Mouse (Mus musculus): ENCODE results near the gene Snrpc. TPM values are rescaled to one million over a fixed set of nuclear protein-coding genes. Genes with fewer than 3 reads are reported as not detected.

The Snrpc gene
- polyA plus RNA-seq, 1 experiment: 113 TPM

- Histone ChIP-seq H3K4me3 (ENCODE audit: insufficient read depth, low read length) (peak overlapping the region; percentile 68), H3K27ac (ENCODE audit: insufficient read depth, low read depth, low read length) (peak overlapping the region; percentile 99), H3K4me1 (ENCODE audit: control insufficient read depth, insufficient read depth, low read length) (peaks cover 15% of the 10 kb centered on the region)
- TF ChIP-seq CTCF (IDR thresholded peaks at IDR 0.05; ENCODE audit: low read depth, low read length): no peak
- no peak for TF ChIP-seq POLR2A (IDR thresholded peaks at IDR 0.05; ENCODE audit: borderline replicate concordance, low read depth, low read length)
Measured at GRCm38 (mm10) chr17:27825984-27826905, 11.7 kb upstream of the Snrpc start.

DNA sequence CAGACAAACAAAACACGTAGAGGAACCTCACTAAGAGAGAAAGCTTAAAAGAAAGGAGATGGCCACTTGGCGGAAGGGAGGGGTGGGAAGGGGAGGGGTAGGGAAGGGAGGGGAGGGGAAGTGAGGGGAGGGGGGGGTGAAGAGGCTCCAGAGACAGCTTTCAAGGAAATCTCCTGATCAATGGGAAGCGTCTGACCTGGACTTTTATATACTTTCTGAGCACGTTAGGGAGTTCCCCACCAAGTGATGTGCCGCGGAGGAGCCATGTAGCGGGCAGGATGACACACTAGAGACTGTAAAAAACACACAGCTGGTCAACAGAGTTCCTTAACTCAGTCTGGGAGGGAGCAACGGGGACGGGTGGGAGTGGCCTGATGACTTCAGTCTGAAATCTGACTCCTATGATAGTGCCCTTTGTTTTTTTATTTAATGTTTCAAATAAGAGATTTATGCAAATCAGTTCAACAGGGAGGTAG is 11.0 kb upstream of the Snrpc start:
- H3K4me1 ChIP-seq (ENCODE audit: control insufficient read depth, insufficient read depth, low read length): peaks cover 12% of the 10 kb centered on the region
- H3K4me3 ChIP-seq (ENCODE audit: insufficient read depth, low read length): peak overlapping the region; percentile 57
- peak overlapping the region; percentile 91 for H3K27ac ChIP-seq (ENCODE audit: insufficient read depth, low read depth, low read length)
- no peak for TF ChIP-seq CTCF (IDR thresholded peaks at IDR 0.05; ENCODE audit: low read depth, low read length)
- TF ChIP-seq POLR2A (IDR thresholded peaks at IDR 0.05; ENCODE audit: borderline replicate concordance, low read depth, low read length): no peak

DNA sequence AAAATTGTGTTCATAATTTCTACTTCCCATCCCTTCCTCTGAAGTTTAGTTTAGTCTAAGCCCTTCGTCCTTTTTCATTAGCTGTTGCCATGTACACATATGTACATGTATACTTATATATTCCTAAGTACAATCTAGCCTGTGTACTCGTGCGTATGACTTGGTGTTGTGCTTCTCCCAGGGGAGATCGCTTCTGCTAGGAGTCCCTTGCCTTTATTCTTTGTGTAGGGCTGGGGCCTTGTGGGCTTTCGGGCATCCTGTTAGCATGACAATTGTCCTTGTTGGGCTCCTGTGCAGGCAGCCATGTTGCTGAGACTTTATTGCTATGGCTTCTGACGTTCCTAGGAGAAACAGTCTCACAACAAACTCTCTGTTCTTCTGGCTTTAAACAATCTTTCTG is 10.4 kb upstream of the Snrpc start:
- H3K4me3 ChIP-seq (ENCODE audit: insufficient read depth, low read length): no peak overlapping the region
- peaks cover 12% of the 10 kb centered on the region for H3K4me1 ChIP-seq (ENCODE audit: control insufficient read depth, insufficient read depth, low read length)
- no peak for TF ChIP-seq CTCF (IDR thresholded peaks at IDR 0.05; ENCODE audit: low read depth, low read length)
- TF ChIP-seq POLR2A (IDR thresholded peaks at IDR 0.05; ENCODE audit: borderline replicate concordance, low read depth, low read length): no peak
- H3K27ac ChIP-seq (ENCODE audit: insufficient read depth, low read depth, low read length): no peak overlapping the region

DNA sequence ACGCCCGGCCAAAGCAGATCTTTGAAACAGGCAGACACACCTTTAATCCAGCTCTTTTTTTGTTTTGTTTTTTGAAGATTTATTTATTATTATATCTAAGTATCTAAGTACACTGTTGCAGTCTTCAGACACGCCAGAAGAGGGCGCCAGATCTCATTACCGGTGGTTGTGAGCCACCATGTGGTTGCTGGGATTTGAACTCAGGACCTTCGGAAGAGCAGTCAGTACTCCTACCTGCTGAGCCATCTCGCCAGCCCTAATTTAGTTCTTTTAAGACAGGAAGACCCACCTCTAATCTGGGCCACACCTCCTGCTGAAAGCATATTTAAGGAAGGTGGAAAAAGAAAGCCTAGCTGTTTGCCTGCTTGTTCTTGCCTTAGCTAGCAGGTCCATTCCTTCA is 7.5 kb upstream of the Snrpc start:
- Histone ChIP-seq H3K4me1 (ENCODE audit: control insufficient read depth, insufficient read depth, low read length) (peaks cover 6% of the 10 kb centered on the region), H3K4me3 (ENCODE audit: insufficient read depth, low read length) (no peak overlapping the region), H3K27ac (ENCODE audit: insufficient read depth, low read depth, low read length) (no peak overlapping the region)
- TF ChIP-seq POLR2A (IDR thresholded peaks at IDR 0.05; ENCODE audit: borderline replicate concordance, low read depth, low read length) (no peak), CTCF (IDR thresholded peaks at IDR 0.05; ENCODE audit: low read depth, low read length) (peak; percentile 60)

GRCm38 (mm10) chr17:27839469-27840252 is 1.7 kb downstream of the Snrpc start:
- peak overlapping the region; percentile 50 for H3K27ac ChIP-seq (ENCODE audit: insufficient read depth, low read depth, low read length)
- H3K4me3 ChIP-seq (ENCODE audit: insufficient read depth, low read length): peak overlapping the region; percentile 87
- TF ChIP-seq CTCF (IDR thresholded peaks at IDR 0.05; ENCODE audit: low read depth, low read length): no peak
- peaks cover 8% of the 10 kb centered on the region for H3K4me1 ChIP-seq (ENCODE audit: control insufficient read depth, insufficient read depth, low read length)

- Histone ChIP-seq H3K27ac (ENCODE audit: insufficient read depth, low read depth, low read length) (no peak overlapping the region), H3K4me3 (ENCODE audit: insufficient read depth, low read length) (no peak overlapping the region), H3K4me1 (ENCODE audit: control insufficient read depth, insufficient read depth, low read length) (peaks cover 27% of the 10 kb centered on the region)
- TF ChIP-seq POLR2A (IDR thresholded peaks at IDR 0.05; ENCODE audit: borderline replicate concordance, low read depth, low read length) (no peak), CTCF (IDR thresholded peaks at IDR 0.05; ENCODE audit: low read depth, low read length) (no peak)
Measured at GRCm38 (mm10) chr17:27848351-27848750, 10.4 kb downstream of the Snrpc start.

- Histone ChIP-seq H3K4me1 (ENCODE audit: control insufficient read depth, insufficient read depth, low read length) (peaks cover 29% of the 10 kb centered on the region), H3K4me3 (ENCODE audit: insufficient read depth, low read length) (peak overlapping the region; percentile 32), H3K27ac (ENCODE audit: insufficient read depth, low read depth, low read length) (peak overlapping the region; percentile 95)
- TF ChIP-seq CTCF (IDR thresholded peaks at IDR 0.05; ENCODE audit: low read depth, low read length): no peak
- no peak for TF ChIP-seq POLR2A (IDR thresholded peaks at IDR 0.05; ENCODE audit: borderline replicate concordance, low read depth, low read length)
Measured at GRCm38 (mm10) chr17:27851076-27851475, 13.1 kb downstream of the Snrpc start.

- TF ChIP-seq CTCF (IDR thresholded peaks at IDR 0.05; ENCODE audit: low read depth, low read length): no peak
- TF ChIP-seq POLR2A (IDR thresholded peaks at IDR 0.05; ENCODE audit: borderline replicate concordance, low read depth, low read length): no peak
- Histone ChIP-seq H3K4me3 (ENCODE audit: insufficient read depth, low read length) (peak within 1 kb of the TSS; percentile 98), H3K4me1 (ENCODE audit: control insufficient read depth, insufficient read depth, low read length) (peaks cover 31% of the 10 kb centered on the region), H3K27ac (ENCODE audit: insufficient read depth, low read depth, low read length) (peak within 1 kb of the TSS; percentile 57)
Measured at GRCm38 (mm10) chr17:27856265-27856797, 18.4 kb downstream of the Snrpc start, which contains the start of gene Uhrf1bp1. Gene Uhrf1bp1 (plus strand): TSS chr17:27856441.

- peak overlapping the region; percentile 57 for H3K27ac ChIP-seq (ENCODE audit: insufficient read depth, low read depth, low read length)
- H3K4me1 ChIP-seq (ENCODE audit: control insufficient read depth, insufficient read depth, low read length): peaks cover 26% of the 10 kb centered on the region
- peak overlapping the region; percentile 98 for H3K4me3 ChIP-seq (ENCODE audit: insufficient read depth, low read length)
- TF ChIP-seq POLR2A (IDR thresholded peaks at IDR 0.05; ENCODE audit: borderline replicate concordance, low read depth, low read length) (no peak), CTCF (IDR thresholded peaks at IDR 0.05; ENCODE audit: low read depth, low read length) (no peak)
Measured at GRCm38 (mm10) chr17:27856798-27857648, 19.1 kb downstream of the Snrpc start.
